Mouse (Mus musculus): ENCODE data around the gene Mast4.

- TF ChIP-seq TAL1 (IDR thresholded peaks at IDR 0.05; ENCODE audit: low read length) (no peak), GATA1 (IDR thresholded peaks at IDR 0.05; ENCODE audit: low read length) (no peak)
Observed at GRCm38 (mm10) chr13:102746803-102747561, 587.3 kb downstream of the Mast4 start.

All from erythroblast, embryonic 14.5 days (primary cell).